Mouse (Mus musculus): ENCODE data around the gene Pitpnc1. TPM values are rescaled to one million over a fixed set of nuclear protein-coding genes. Genes with fewer than 3 reads are reported as not detected.

The Pitpnc1 gene
- polyA plus RNA-seq, 1 experiment from 2014 or later, result 36.7 TPM

DNA sequence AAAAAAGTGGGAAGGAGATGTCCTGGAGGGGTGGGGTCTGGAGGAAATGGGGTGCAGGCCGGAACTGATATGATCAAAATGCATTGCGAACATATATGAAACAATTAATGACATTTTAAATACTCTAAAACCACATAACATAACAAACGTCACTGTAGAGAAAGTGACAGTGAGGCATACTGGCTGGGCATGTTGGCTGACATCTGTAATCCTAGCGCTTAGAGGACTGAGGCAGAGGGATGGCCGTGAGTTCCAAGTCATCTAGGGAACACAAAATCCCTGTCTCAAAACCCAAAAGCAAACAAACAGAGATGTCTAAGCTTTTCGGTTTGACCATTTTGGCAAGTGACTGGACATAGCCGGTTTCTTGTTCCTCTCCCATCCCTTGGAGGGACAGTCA is 59.7 kb downstream of the Pitpnc1 start:
- ATAC-seq, result no peak

DNA sequence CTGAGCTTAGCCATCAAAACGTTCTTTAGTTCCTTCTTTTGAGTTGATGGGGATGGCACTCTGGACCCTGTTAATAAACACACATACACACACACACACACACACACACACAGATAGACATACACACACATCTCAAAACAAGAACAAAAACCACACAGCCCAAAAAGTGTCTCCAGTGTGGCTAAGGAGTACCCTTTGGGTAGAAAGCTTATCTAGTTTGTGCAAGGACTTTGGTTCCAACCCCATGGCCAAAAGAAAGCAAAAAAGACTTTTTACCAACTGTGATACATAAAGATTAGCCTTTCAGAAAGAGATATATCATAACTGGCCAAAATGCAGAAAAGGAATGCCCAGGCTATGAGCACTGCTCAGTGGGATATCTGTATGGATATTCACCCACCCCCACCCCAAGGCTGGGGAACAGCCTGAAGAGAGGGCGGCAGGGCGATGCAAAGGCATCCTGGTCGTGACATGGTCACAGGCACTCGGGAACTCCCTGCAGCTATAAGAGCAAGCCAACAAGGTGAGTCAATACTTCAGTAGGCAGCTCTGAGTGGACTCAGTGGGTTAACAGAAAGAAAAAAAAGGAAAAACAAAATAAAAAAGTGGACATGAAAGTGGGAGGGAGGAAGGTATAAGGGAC is 60.3 kb downstream of the Pitpnc1 start:
- Histone ChIP-seq H3K9me3 (no peaks in the 10 kb centered on the region), H3K4me1 (replicated peaks) (peaks cover 41% of the 10 kb centered on the region), H3K4me3 (replicated peaks) (no peak overlapping the region), H3K9ac (replicated peaks) (no peak overlapping the region), H3K27ac (no peak overlapping the region), H3K4me2 (replicated peaks) (no peak overlapping the region), H3K36me3 (no peaks in the 10 kb centered on the region), H3K27me3 (no peaks in the 10 kb centered on the region)
- ATAC-seq, result no peak
- WGBS, result 79% methylated on average over 5 of the region's 5 CpGs

More for the DNA sequence above, 59.7 kb downstream of the Pitpnc1 start:
- Histone ChIP-seq H3K9me3 (no peaks in the 10 kb centered on the region), H3K4me3 (replicated peaks) (no peak overlapping the region), H3K36me3 (no peaks in the 10 kb centered on the region), H3K9ac (replicated peaks) (no peak overlapping the region), H3K27ac (no peak overlapping the region), H3K4me1 (replicated peaks) (peaks cover 47% of the 10 kb centered on the region), H3K4me2 (replicated peaks) (no peak overlapping the region), H3K27me3 (no peaks in the 10 kb centered on the region)
- WGBS, result 81% methylated on average over 7 of the region's 7 CpGs

DNA sequence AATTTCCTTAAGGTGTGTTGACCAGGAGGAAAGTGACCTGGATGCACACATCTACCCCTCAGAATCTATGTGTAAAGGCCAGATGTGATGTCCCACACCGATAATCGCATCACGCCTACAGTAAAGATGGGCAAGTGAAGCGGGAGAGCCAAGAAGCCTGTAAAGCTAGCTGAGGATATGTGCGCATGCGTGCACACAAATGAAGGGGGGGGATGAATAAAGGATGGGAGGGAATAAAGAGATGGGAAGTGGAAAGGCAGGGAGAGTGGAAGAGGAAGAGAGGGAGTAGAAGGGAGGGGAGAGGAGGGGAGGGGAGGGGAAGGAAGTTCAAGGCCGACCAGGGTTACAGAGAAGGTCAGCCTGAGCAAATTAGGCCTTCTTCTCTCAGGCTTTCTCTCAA is 61.6 kb downstream of the Pitpnc1 start:
- no peak for ATAC-seq
- Histone ChIP-seq H3K9me3 (no peaks in the 10 kb centered on the region), H3K9ac (replicated peaks) (no peak overlapping the region), H3K4me3 (replicated peaks) (no peak overlapping the region), H3K4me2 (replicated peaks) (no peak overlapping the region), H3K27ac (no peak overlapping the region), H3K4me1 (replicated peaks) (peaks cover 28% of the 10 kb centered on the region), H3K36me3 (no peaks in the 10 kb centered on the region), H3K27me3 (no peaks in the 10 kb centered on the region)
- 96% methylated on average over 7 of the region's 7 CpGs for WGBS

DNA sequence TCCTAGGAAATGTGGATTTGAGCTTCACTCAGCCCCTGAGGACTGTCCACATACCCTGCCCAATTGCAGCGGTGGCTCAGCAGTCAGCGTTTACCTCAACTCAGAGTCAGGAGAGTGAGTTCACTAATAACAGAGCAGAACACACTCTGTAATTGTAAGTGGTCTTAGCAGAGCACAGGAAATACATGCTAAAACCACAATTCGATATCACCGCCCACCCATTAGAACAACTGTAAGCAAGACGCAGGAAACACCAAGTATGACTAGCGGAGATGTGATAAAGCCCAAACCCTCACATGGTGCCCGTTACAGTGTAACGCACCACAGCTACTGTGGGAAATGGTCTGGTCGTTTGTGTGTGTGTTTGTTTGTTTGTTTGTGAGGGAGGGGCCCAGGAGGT is 62.8 kb downstream of the Pitpnc1 start:
- Histone ChIP-seq H3K4me3 (replicated peaks) (no peak overlapping the region), H3K4me2 (replicated peaks) (no peak overlapping the region), H3K36me3 (no peaks in the 10 kb centered on the region), H3K4me1 (replicated peaks) (peaks cover 16% of the 10 kb centered on the region), H3K27me3 (no peaks in the 10 kb centered on the region), H3K9me3 (no peaks in the 10 kb centered on the region), H3K27ac (no peak overlapping the region), H3K9ac (replicated peaks) (no peak overlapping the region)
- WGBS, result 96% methylated on average over 9 of the region's 9 CpGs
- ATAC-seq, result no peak

DNA sequence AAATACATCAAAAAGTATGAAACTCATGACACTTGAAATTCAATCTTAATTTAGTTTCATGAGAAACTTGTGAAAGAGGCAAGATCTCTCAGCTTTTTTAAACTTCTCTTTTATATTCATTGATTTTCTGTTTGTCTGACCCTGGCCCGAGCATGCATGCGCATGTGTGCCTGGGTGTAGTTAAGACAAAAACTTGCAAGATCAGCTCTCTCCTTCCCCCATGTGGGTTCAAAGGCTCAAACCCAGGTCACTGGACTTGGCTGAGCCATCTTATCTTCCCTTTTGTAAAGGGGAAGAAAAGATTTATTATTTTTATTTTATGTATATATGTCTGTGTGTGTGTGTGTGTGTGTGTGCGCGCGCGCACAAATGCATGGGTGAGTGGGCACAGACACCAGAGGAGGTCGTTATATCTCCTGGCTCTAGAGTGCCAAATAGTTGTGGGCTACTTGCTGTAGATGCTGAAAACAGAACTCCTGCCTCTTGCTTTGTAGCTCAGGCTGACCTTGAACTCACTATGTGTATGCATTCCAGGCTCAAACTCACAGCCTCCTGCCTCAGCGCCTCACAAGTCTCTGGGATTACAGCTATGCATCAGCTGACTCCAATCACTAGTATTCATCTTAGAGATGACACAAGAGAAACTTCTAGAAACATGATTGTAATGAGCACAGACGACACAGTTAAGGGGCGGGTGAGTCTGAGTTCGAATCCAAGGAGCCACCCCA is 64.7 kb downstream of the Pitpnc1 start:
- 94% methylated on average over 11 of the region's 11 CpGs for WGBS

DNA sequence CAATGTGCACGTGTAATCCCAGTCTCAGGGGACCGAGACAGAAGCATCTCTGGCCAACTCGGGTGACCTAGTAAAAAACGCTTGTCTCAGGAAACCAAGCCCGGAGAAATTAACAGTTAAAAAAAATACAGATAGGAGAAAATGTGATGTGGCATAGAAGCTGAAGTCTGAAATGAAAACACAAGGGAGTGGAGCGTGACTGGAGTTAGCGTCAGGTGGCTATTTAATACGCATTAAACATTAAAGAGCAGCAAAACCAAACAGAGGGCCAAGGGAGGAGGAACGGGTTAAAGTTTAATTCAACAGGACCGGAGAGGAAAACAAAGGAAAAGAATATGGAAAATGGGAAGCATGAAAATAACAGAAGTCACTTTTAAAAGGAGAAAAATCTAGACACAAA is 67.2 kb downstream of the Pitpnc1 start:
- 83% methylated on average over 10 of the region's 10 CpGs for WGBS
- Histone ChIP-seq H3K27ac (no peak overlapping the region), H3K36me3 (no peaks in the 10 kb centered on the region), H3K4me2 (replicated peaks) (no peak overlapping the region), H3K4me1 (replicated peaks) (no peaks in the 10 kb centered on the region), H3K4me3 (replicated peaks) (no peak overlapping the region), H3K9me3 (no peaks in the 10 kb centered on the region), H3K9ac (replicated peaks) (no peak overlapping the region), H3K27me3 (no peaks in the 10 kb centered on the region)
- no peak for ATAC-seq

More for the DNA sequence above, 64.7 kb downstream of the Pitpnc1 start:
- ATAC-seq, result no peak
- Histone ChIP-seq H3K9ac (replicated peaks) (no peak overlapping the region), H3K4me3 (replicated peaks) (no peak overlapping the region), H3K36me3 (no peaks in the 10 kb centered on the region), H3K27ac (no peak overlapping the region), H3K4me1 (replicated peaks) (0 out of 2 replicates have a peak, but pooled peaks cover 3% of the 10 kb centered on the region), H3K4me2 (replicated peaks) (no peak overlapping the region), H3K9me3 (no peaks in the 10 kb centered on the region), H3K27me3 (no peaks in the 10 kb centered on the region)

DNA sequence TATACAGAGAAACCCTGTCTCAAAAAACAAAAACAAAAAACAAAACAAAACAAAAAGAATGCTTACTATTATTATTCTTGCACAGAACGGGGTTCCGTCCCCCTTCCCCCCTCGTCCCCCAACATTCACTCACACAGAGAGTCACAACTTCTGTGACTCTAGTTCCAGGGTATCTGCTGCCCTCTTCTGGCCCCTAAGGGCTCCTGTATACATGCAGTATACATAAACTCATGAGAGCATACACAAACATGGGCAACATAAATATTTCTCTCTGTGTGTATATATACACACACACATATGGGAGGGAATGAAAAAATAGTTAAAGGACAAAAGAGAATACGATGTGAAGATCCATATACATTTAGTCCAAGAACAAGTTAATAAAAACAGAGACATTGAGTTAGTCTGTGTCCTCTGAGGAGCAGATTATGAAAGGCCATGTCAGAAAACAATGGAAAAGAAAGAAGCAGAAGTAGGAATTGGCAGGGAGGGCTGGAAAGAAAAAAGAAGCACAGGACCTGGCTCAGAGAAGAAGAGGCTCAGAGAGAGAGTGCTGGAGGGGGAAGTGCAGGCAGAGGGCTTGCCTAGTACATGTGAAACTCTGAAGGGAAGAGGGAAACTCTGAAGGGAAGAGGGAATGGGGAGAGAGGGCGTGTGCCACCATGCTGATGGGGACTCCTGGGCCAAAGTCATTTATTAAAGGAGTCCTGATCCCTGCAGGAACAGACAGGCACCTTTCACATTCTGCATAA is 68.5 kb downstream of the Pitpnc1 start:
- Histone ChIP-seq H3K9me3 (no peaks in the 10 kb centered on the region), H3K9ac (replicated peaks) (no peak overlapping the region), H3K4me1 (replicated peaks) (no peaks in the 10 kb centered on the region), H3K4me2 (replicated peaks) (no peak overlapping the region), H3K27ac (no peak overlapping the region), H3K4me3 (replicated peaks) (no peak overlapping the region), H3K27me3 (no peaks in the 10 kb centered on the region), H3K36me3 (no peaks in the 10 kb centered on the region)
- no peak for ATAC-seq
- WGBS, result 95% methylated on average over 5 of the region's 5 CpGs

DNA sequence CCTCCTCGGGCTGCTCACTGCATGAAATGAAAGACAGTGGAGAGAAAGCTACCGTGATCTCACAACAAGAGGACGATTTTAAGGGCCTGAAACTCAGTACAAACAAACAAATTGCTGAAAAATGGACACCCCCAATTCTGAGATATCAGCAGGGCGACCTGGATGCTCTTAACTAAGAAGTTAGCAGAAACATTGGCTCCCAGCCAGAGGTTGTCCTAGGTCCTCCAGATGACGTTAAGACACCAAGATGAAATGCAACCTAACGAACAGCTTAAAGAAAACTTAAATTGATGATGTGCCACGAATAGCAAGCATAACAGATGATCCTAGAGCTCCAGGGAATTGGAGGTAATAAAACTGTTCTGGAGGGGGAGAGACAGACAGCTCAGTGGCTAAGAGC is 69.7 kb downstream of the Pitpnc1 start:
- H3K9ac ChIP-seq (replicated peaks), result no peak overlapping the region
- H3K36me3 ChIP-seq, result no peaks in the 10 kb centered on the region
- no peak overlapping the region for H3K27ac ChIP-seq
- 0 out of 2 replicates have a peak, but pooled peaks cover 5% of the 10 kb centered on the region for H3K4me1 ChIP-seq (replicated peaks)
- H3K27me3 ChIP-seq, result no peaks in the 10 kb centered on the region
- H3K4me3 ChIP-seq (replicated peaks), result no peak overlapping the region
- H3K4me2 ChIP-seq (replicated peaks), result no peak overlapping the region
- no peak for ATAC-seq
- WGBS, result 87% methylated on average over 7 of the region's 7 CpGs
- no peaks in the 10 kb centered on the region for H3K9me3 ChIP-seq

DNA sequence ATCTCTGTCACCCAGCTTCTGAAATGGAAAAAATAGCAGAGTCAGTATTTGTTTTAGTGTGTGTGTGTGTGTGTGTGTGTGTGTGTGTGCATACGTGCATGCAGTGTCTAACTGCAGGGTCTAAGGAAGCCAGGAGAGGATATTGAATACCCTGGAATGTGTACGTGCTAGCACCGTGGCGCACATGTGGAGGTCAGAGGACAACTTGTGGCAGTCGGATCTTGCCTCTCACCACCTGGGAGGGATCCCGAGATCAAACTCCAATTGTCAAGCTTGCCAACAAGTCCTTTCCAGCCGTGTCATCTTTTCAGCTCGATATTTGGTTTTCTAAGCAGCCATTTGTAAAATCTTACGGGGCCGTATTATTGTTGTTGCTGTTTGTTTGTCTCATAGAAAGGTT is 70.5 kb downstream of the Pitpnc1 start:
- H3K9ac ChIP-seq (replicated peaks), result no peak overlapping the region
- H3K4me1 ChIP-seq (replicated peaks), result 0 out of 2 replicates have a peak, but pooled peaks cover 6% of the 10 kb centered on the region
- WGBS, result 88% methylated on average over 10 of the region's 10 CpGs
- no peak overlapping the region for H3K4me3 ChIP-seq (replicated peaks)
- no peak for ATAC-seq
- no peaks in the 10 kb centered on the region for H3K9me3 ChIP-seq
- no peaks in the 10 kb centered on the region for H3K27me3 ChIP-seq
- H3K27ac ChIP-seq, result no peak overlapping the region
- no peak overlapping the region for H3K4me2 ChIP-seq (replicated peaks)
- no peaks in the 10 kb centered on the region for H3K36me3 ChIP-seq

DNA sequence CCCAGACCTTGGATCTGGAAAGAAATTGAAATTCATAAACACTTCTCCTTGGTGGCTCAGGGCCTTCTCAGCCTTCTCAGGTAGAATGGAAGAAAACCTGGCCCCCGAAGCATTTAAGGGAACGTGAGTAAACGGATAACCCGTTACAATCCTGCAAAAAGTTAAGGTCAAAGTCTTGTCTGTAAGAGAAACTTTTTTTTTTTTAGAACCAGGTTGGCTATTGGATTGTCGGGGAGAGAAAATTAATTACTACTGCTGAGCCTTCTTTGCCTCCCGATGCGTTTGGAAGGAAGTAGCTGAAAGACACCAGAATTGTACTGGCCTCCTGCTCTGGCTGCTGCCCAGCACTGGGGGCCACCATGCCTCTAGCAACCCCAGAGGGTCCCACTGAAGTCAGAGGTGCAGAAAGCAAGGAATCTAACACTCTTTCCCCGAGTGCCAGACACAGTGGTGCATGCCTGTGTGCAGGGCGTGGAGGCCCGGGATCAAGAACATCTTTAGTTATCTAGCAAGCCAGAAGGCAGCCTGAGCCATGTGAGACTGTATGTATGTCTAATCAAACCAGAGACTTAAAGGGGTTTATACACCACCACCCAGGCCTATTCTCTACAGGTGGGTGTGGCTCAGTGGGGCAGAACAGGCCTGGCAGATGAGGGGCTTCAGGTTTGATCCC is 73.0 kb downstream of the Pitpnc1 start:
- ATAC-seq, result no peak

DNA sequence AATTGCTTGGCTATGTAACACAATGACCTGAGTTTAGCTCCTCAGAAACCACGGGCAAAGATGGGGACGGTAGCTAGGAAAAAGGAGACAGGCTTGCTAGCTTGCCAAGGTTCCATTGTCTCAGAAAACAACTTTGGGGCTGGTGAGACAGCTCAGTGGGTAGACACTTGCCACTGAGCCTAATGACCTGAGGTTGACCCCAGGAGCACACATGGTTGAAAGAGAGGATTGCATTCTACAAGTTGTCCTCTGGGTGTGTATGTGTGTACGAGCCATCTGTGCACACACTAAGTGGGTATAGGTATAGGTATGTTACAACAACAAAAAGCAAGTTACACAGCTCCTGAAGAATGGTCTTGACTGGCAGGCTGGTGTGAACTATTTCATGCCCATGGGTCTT is 76.3 kb downstream of the Pitpnc1 start:
- Histone ChIP-seq H3K36me3 (no peaks in the 10 kb centered on the region), H3K9me3 (no peaks in the 10 kb centered on the region), H3K27ac (no peak overlapping the region), H3K9ac (replicated peaks) (no peak overlapping the region), H3K27me3 (no peaks in the 10 kb centered on the region), H3K4me2 (replicated peaks) (no peak overlapping the region), H3K4me3 (replicated peaks) (no peak overlapping the region), H3K4me1 (replicated peaks) (peaks cover 27% of the 10 kb centered on the region)
- WGBS, result 94% methylated on average over 3 of the region's 3 CpGs
- ATAC-seq, result no peak

More for the DNA sequence above, 73.0 kb downstream of the Pitpnc1 start:
- no peak overlapping the region for H3K9ac ChIP-seq (replicated peaks)
- no peaks in the 10 kb centered on the region for H3K9me3 ChIP-seq
- H3K27me3 ChIP-seq, result no peaks in the 10 kb centered on the region
- H3K36me3 ChIP-seq, result no peaks in the 10 kb centered on the region
- H3K4me2 ChIP-seq (replicated peaks), result no peak overlapping the region
- WGBS, result 91% methylated on average over 10 of the region's 10 CpGs
- H3K4me1 ChIP-seq (replicated peaks), result 0 out of 2 replicates have a peak, but pooled peaks cover 6% of the 10 kb centered on the region
- H3K4me3 ChIP-seq (replicated peaks), result no peak overlapping the region
- H3K27ac ChIP-seq, result no peak overlapping the region

DNA sequence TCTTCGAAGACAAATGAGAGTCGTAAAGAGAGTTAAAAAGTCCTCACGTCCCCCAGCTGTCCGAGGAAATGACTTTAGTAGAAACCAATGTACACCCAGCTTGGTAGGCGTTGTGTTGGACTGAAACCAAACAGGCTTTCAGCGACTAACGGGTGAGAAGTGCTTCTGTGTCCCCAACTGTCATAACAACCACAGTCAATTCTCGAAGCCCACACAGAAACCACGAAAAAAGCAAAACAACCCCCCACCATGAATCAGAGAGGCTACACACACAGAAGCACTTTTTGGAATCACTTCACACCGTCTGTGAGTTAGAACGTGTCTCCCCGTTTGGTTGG is 76.7 kb downstream of the Pitpnc1 start:
- WGBS, result 89% methylated on average over 12 of the region's 12 CpGs
- H3K4me2 ChIP-seq (replicated peaks), result no peak overlapping the region
- no peak overlapping the region for H3K9ac ChIP-seq (replicated peaks)
- H3K9me3 ChIP-seq, result no peaks in the 10 kb centered on the region
- H3K4me3 ChIP-seq (replicated peaks), result no peak overlapping the region
- H3K27ac ChIP-seq, result no peak overlapping the region
- H3K4me1 ChIP-seq (replicated peaks), result peaks cover 32% of the 10 kb centered on the region
- H3K36me3 ChIP-seq, result no peaks in the 10 kb centered on the region
- ATAC-seq, result no peak
- H3K27me3 ChIP-seq, result no peaks in the 10 kb centered on the region

Measured in midbrain, embryonic 13.5 days (tissue).